Mouse (Mus musculus) C2C12 (cell line): ENCODE results near the gene Bco2.

Experiments used
- CEBPB ChIP-seq: IDR thresholded peaks from one replicate; pipeline ENCODE4 v1.6.1; 2011; ENCODE audit warnings: low read depth, mild to moderate bottlenecking, control low read depth, moderate library complexity
- CTCF ChIP-seq: IDR thresholded peaks from one replicate; pipeline ENCODE4 v1.5.1; 2011; ENCODE audit not compliant: control insufficient read depth, insufficient read depth, insufficient read length
- MYOG ChIP-seq: IDR thresholded peaks from one replicate; pipeline ENCODE4 v1.6.1; 2011; ENCODE audit not compliant: control insufficient read depth, insufficient read length; ENCODE audit errors: extremely low read depth

DNA sequence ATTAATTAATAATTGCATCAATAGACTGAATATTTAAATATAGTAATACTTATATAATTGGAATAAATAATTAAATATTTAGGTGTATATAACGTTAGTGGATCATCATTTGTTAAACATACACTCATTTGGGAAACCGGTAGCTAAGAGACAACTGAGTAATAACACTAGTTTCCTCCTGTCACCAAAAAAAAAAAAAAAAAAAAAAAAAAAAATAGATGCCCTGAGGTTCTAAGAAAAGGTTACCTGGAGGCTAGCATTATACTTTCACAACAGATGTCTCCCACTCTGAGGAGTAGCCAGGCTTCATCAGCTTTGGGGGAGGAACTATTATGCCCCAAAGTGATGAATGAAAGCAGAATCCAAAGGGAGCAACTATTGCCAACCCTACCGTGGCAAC lies 55.2 kb downstream of the Bco2 start:
- TF ChIP-seq MYOG, result no peak
- TF ChIP-seq CTCF, result no peak
- TF ChIP-seq CEBPB, result no peak
